In genomic region chr15:101139885-101140284, GRCm38 (mm10) we compare ENCODE assay signal across 8 mouse cellular contexts. TPM values are rescaled to one million over a fixed set of nuclear protein-coding genes. Genes with fewer than 3 reads are reported as not detected.
A peak's percentile ranks its signal among the peaks of the same experiment; 100 is the strongest.
DNase-seq lines count a peak whose midpoint lies in the region; ATAC-seq and TF ChIP-seq lines count a peak whose summit lies in the region.

No protein-coding gene starts in this region.

- no peaks in the 10 kb centered on the region for H3K27me3 ChIP-seq in embryonic facial prominence, embryonic 14.5 days (replicated peaks; ENCODE audit: control insufficient read depth, insufficient read depth, low read length)
- peaks cover 30% of the 10 kb centered on the region for H3K27me3 ChIP-seq in hindbrain, embryonic 10.5 days (ENCODE audit: insufficient read depth, poor library complexity, severe bottlenecking)
- no peaks in the 10 kb centered on the region for H3K27me3 ChIP-seq in limb, embryonic 14.5 days (ENCODE audit: control insufficient read depth, insufficient read depth, low read length)

- WGBS in embryonic facial prominence, embryonic 14.5 days = 11% methylated on average over 12 of the region's 12 CpGs
- WGBS in hindbrain, embryonic 10.5 days = 18% methylated on average over 12 of the region's 12 CpGs
- WGBS in limb, embryonic 14.5 days = 17% methylated on average over 12 of the region's 12 CpGs

- no peak for ATAC-seq in embryonic facial prominence, embryonic 14.5 days (ENCODE audit: low read depth)
- ATAC-seq in limb, embryonic 14.5 days (ENCODE audit: low FRiP score, low read depth) = no peak

- no peak overlapping the region for H3K4me2 ChIP-seq in embryonic facial prominence, embryonic 14.5 days (ENCODE audit: low read depth, low read length)
- H3K4me2 ChIP-seq in limb, embryonic 14.5 days (replicated peaks; ENCODE audit: low read depth, low read length, severe bottlenecking) = no peak overlapping the region

- TF ChIP-seq POLR2A in limb, embryonic 14.5 days (IDR thresholded peaks at IDR 0.05; ENCODE audit: borderline replicate concordance, extremely low read depth, insufficient read depth, insufficient read length) = no peak

- H3K36me3 ChIP-seq in embryonic facial prominence, embryonic 14.5 days (ENCODE audit: control insufficient read depth, insufficient read depth, low read length) = no peaks in the 10 kb centered on the region
- H3K36me3 ChIP-seq in hindbrain, embryonic 10.5 days = no peaks in the 10 kb centered on the region
- no peaks in the 10 kb centered on the region for H3K36me3 ChIP-seq in limb, embryonic 14.5 days (ENCODE audit: control insufficient read depth, insufficient read depth, low read length)

- H3K9me3 ChIP-seq in embryonic facial prominence, embryonic 14.5 days (ENCODE audit: control insufficient read depth, low read length) = no peaks in the 10 kb centered on the region
- H3K9me3 ChIP-seq in hindbrain, embryonic 10.5 days = no peaks in the 10 kb centered on the region
- H3K9me3 ChIP-seq in limb, embryonic 14.5 days (ENCODE audit: control insufficient read depth, low read length) = no peaks in the 10 kb centered on the region

- DNase-seq in MN1 (ENCODE audit: low spot score) = peak; percentile 81
- peak; percentile 73 for DNase-seq in embryonic facial prominence, embryonic 14.5 days (ENCODE audit: low spot score)
- DNase-seq in hindbrain, embryonic 10.5 days (ENCODE audit: low spot score) = no peak
- DNase-seq in limb, embryonic 14.5 days (ENCODE audit: low spot score) = no peak
- peak; percentile 80 for DNase-seq in skeletal muscle tissue, adult 2 months (ENCODE audit: low read depth, low spot score)
- no peak for DNase-seq in left cerebral cortex, postnatal 25 days (ENCODE audit: low spot score in 2 of 2)
- no peak for DNase-seq in cerebellum, adult 11-12 months
- DNase-seq in urinary bladder, postnatal 4 days (ENCODE audit: low spot score in 2 of 2) = no peak

- intact Hi-C loops in left cerebral cortex, postnatal 25 days (cut with DNase I) = no loop called here

- H3K27ac ChIP-seq in embryonic facial prominence, embryonic 14.5 days (replicated peaks; ENCODE audit: low read depth, low read length) = peak overlapping the region; percentile 24
- peak overlapping the region; percentile 35; the same call in 1 of the 2 replicates for H3K27ac ChIP-seq in hindbrain, embryonic 10.5 days
- H3K27ac ChIP-seq in limb, embryonic 14.5 days (replicated peaks; ENCODE audit: low read depth, low read length) = 0 out of 2 replicates have a peak overlapping the region, but pooled peaks have one; percentile 5

- H3K9ac ChIP-seq in embryonic facial prominence, embryonic 14.5 days (ENCODE audit: low read depth, low read length) = no peak overlapping the region
- H3K9ac ChIP-seq in limb, embryonic 14.5 days (ENCODE audit: low read depth, low read length, severe bottlenecking) = no peak overlapping the region

- H3K4me3 ChIP-seq in embryonic facial prominence, embryonic 14.5 days (ENCODE audit: low read depth, low read length) = no peak overlapping the region
- no peak overlapping the region; the same call in 1 of the 2 replicates for H3K4me3 ChIP-seq in hindbrain, embryonic 10.5 days
- no peak overlapping the region for H3K4me3 ChIP-seq in limb, embryonic 14.5 days (replicated peaks; ENCODE audit: low read length)

- H3K4me1 ChIP-seq in embryonic facial prominence, embryonic 14.5 days (ENCODE audit: control insufficient read depth, insufficient read depth, low read length) = peaks cover 40% of the 10 kb centered on the region
- peaks cover 60% of the 10 kb centered on the region for H3K4me1 ChIP-seq in hindbrain, embryonic 10.5 days (replicated peaks)
- H3K4me1 ChIP-seq in limb, embryonic 14.5 days (ENCODE audit: control insufficient read depth, insufficient read depth, low read length) = peaks cover 48% of the 10 kb centered on the region

RNA-seq across cellular contexts. Expression of gene Acvrl1, which starts 11.6 kb away (rescaled TPM):
- 11.5 and 13.5 TPM in 2 replicates for polyA plus RNA-seq in embryonic facial prominence, embryonic 14.5 days (2014; fragmentation: Nextera tagmentation; extraction: Ambion mirVana)
- 8.7 and 10.8 TPM in 2 replicates for polyA plus RNA-seq in hindbrain, embryonic 10.5 days (2016; fragmentation: Nextera tagmentation; extraction: Ambion mirVana)
- polyA plus RNA-seq in limb, embryonic 14.5 days (2012; rRNA removed) = 16.1 and 17.8 TPM in 2 replicates
- 8.2 and 10.2 TPM in 2 replicates for polyA plus RNA-seq in limb, embryonic 14.5 days (2014; fragmentation: Nextera tagmentation; extraction: Ambion mirVana)
- total RNA-seq in left cerebral cortex, postnatal 25 days (2021) = 10 to 100 TPM; 12.3 to 12.5 TPM

RNA-seq across cellular contexts. Expression of gene Ankrd33, which starts 24.3 kb away (rescaled TPM):
- not detected in 2 replicates for polyA plus RNA-seq in embryonic facial prominence, embryonic 14.5 days (2014; fragmentation: Nextera tagmentation; extraction: Ambion mirVana)
- polyA plus RNA-seq in hindbrain, embryonic 10.5 days (2016; fragmentation: Nextera tagmentation; extraction: Ambion mirVana) = not detected in 2 replicates
- not detected in 2 replicates for polyA plus RNA-seq in limb, embryonic 14.5 days (2012; rRNA removed)
- polyA plus RNA-seq in limb, embryonic 14.5 days (2014; fragmentation: Nextera tagmentation; extraction: Ambion mirVana) = not detected in 2 replicates
- not detected for total RNA-seq in left cerebral cortex, postnatal 25 days (2021)

RNA-seq across cellular contexts. Expression of gene Acvr1b, which starts 34.0 kb away (rescaled TPM):
- polyA plus RNA-seq in embryonic facial prominence, embryonic 14.5 days (2014; fragmentation: Nextera tagmentation; extraction: Ambion mirVana) = 10.2 and 10.7 TPM in 2 replicates
- polyA plus RNA-seq in hindbrain, embryonic 10.5 days (2016; fragmentation: Nextera tagmentation; extraction: Ambion mirVana) = 6.3 and 10.9 TPM in 2 replicates
- polyA plus RNA-seq in limb, embryonic 14.5 days (2012; rRNA removed) = 27.2 and 32.8 TPM in 2 replicates
- polyA plus RNA-seq in limb, embryonic 14.5 days (2014; fragmentation: Nextera tagmentation; extraction: Ambion mirVana) = 12.3 and 12.9 TPM in 2 replicates
- 100 to 1,000 TPM; 109 to 112 TPM for total RNA-seq in left cerebral cortex, postnatal 25 days (2021)

Comparison
In these comparisons a context has a peak if more than half of its experiments do, and no peak if none do; other contexts are left out.
1. DNase-seq: peak in MN1 (single experiment), embryonic facial prominence, embryonic 14.5 days (single experiment) and skeletal muscle tissue, adult 2 months (single experiment); none in hindbrain, embryonic 10.5 days (single experiment), limb, embryonic 14.5 days (single experiment), left cerebral cortex, postnatal 25 days (0 of 2), cerebellum, adult 11-12 months (single experiment) and urinary bladder, postnatal 4 days (0 of 2).
2. Peak in every context shown above with its lines, with median percentiles within 50 percentile points of each other: H3K27ac ChIP-seq.